Mouse (Mus musculus): Measurements from ENCODE around the gene Gm20837. TPM values are rescaled to one million over a fixed set of nuclear protein-coding genes. Genes with fewer than 3 reads are reported as not detected.
"Not testable (repeated sequence)": the region's sequence is repeated elsewhere in the genome, so short reads cannot be mapped to it uniquely, and the experiment has no call there.

The Gm20837 gene
- total RNA-seq (2022), result not detected

GRCm38 (mm10) chrY:90400948-90401347, at the start of gene Gm20837:
TSS of gene Gm20837 (plus strand) at chrY:90401248.
- DNase-seq (ENCODE audit: low spot score in 2 of 2), result not testable (repeated sequence)

Data from left cerebral cortex, adult 8-10 months (tissue).